Mouse (Mus musculus) stomach, embryonic 15.5 days (tissue): Measurements from ENCODE around the gene Dnajc7. TPM values are rescaled to one million over a fixed set of nuclear protein-coding genes. Genes with fewer than 3 reads are reported as not detected.
"Not testable (repeated sequence)": the region's sequence is repeated elsewhere in the genome, so short reads cannot be mapped to it uniquely, and the experiment has no call there.

ENCODE experiments used
- ATAC-seq: fragments of 200-750 bp; cut with Nextera tagmentation; 2 replicates; pipeline ENCODE4 v1.8.0; 2017; ENCODE audit warnings: low read depth, moderate number of reproducible peaks, moderate TSS enrichment; ENCODE audit not compliant: insufficient read depth, low FRiP score
- H3K27ac ChIP-seq: fragments of 300-500 bp; sonication (generic); 2 replicates; pipeline ENCODE4 v1.5.1; 2015; ENCODE audit warnings: mild to moderate bottlenecking, inconsistent platforms
- H3K27me3 ChIP-seq: fragments of 300-500 bp; sonication (generic); replicated peaks from 2 replicates; pipeline ENCODE4 v1.6.1; 2015; ENCODE audit warnings: inconsistent platforms
- H3K36me3 ChIP-seq: fragments of 300-500 bp; sonication (generic); 2 replicates; pipeline ENCODE4 v1.6.1; 2015; ENCODE audit warnings: inconsistent platforms
- H3K4me1 ChIP-seq: fragments of 300-500 bp; sonication (generic); 2 replicates; pipeline ENCODE4 v1.6.1; 2015; ENCODE audit warnings: inconsistent platforms
- H3K4me2 ChIP-seq: fragments of 300-500 bp; sonication (generic); 2 replicates; pipeline ENCODE4 v1.6.1; 2015; ENCODE audit warnings: mild to moderate bottlenecking, inconsistent platforms
- H3K4me3 ChIP-seq: fragments of 300-500 bp; sonication (generic); replicated peaks from 2 replicates; pipeline ENCODE4 v1.5.1; 2015; ENCODE audit warnings: inconsistent platforms
- H3K9ac ChIP-seq: fragments of 300-500 bp; sonication (generic); 2 replicates; pipeline ENCODE4 v1.6.1; 2015; ENCODE audit warnings: inconsistent platforms
- H3K9me3 ChIP-seq: fragments of 300-500 bp; sonication (generic); 2 replicates; pipeline ENCODE4 v1.6.1; 2016; ENCODE audit warnings: inconsistent platforms
- WGBS: fragments of 180-500 bp; shearing (Covaris S2); methylation state at CpG from one replicate; pipeline ENCODE4 v1.1.7; 2015; 5-methylcytosine and 5-hydroxymethylcytosine counted together
- polyA plus RNA-seq: library from polyadenylated mRNA; unstranded; fragments of >200 nt; fragmentation: Nextera tagmentation; extraction: Ambion mirVana; gene quantifications from 2 replicates; pipeline ENCODE4 v1.2.1, GENCODE M21; 2015

The Dnajc7 gene
- polyA plus RNA-seq, 1 experiment from 2014 or later: 213 TPM

GRCm38 (mm10) chr11:100540966-100541365, 79.0 kb downstream of the Dnajc7 start:
- Histone ChIP-seq H3K4me3 (no peak overlapping the region), H3K9me3 (no peaks in the 10 kb centered on the region), H3K4me1 (peaks cover 3% of the 10 kb centered on the region; the same call in 1 of the 2 replicates), H3K36me3 (no peaks in the 10 kb centered on the region), H3K4me2 (no peak overlapping the region), H3K27me3 (no peaks in the 10 kb centered on the region), H3K27ac (no peak overlapping the region), H3K9ac (no peak overlapping the region)
- 36% methylated on average over 6 of the region's 6 CpGs for WGBS
- no peak for ATAC-seq

- Histone ChIP-seq H3K9me3 (no peaks in the 10 kb centered on the region), H3K4me1 (no peaks in the 10 kb centered on the region), H3K4me2 (no peak overlapping the region), H3K27me3 (no peaks in the 10 kb centered on the region), H3K9ac (no peak overlapping the region), H3K36me3 (no peaks in the 10 kb centered on the region), H3K4me3 (no peak overlapping the region), H3K27ac (no peak overlapping the region)
- no peak for ATAC-seq
Measured at GRCm38 (mm10) chr11:100536466-100536865, 83.5 kb downstream of the Dnajc7 start.

GRCm38 (mm10) chr11:100535996-100536395, 84.0 kb downstream of the Dnajc7 start:
- Histone ChIP-seq H3K9ac (no peak overlapping the region), H3K4me1 (no peaks in the 10 kb centered on the region), H3K4me3 (no peak overlapping the region), H3K4me2 (no peak overlapping the region), H3K9me3 (no peaks in the 10 kb centered on the region), H3K36me3 (no peaks in the 10 kb centered on the region), H3K27ac (no peak overlapping the region), H3K27me3 (no peaks in the 10 kb centered on the region)
- ATAC-seq: no peak
- 74% methylated on average over 1 of the region's 1 CpGs for WGBS

GRCm38 (mm10) chr11:100534821-100535220, 85.1 kb downstream of the Dnajc7 start:
- not testable (repeated sequence) for H3K9me3 ChIP-seq, ATAC-seq, H3K27me3 ChIP-seq, H3K4me2 ChIP-seq, H3K4me3 ChIP-seq, H3K27ac ChIP-seq, H3K36me3 ChIP-seq, H3K4me1 ChIP-seq, H3K9ac ChIP-seq
- 87% methylated on average over 6 of the region's 6 CpGs for WGBS

GRCm38 (mm10) chr11:100534411-100534810, 85.6 kb downstream of the Dnajc7 start:
- H3K4me1 ChIP-seq, ATAC-seq, H3K27me3 ChIP-seq, H3K9me3 ChIP-seq, H3K9ac ChIP-seq, H3K36me3 ChIP-seq, H3K27ac ChIP-seq, H3K4me2 ChIP-seq, H3K4me3 ChIP-seq: not testable (repeated sequence)
- 79% methylated on average over 2 of the region's 2 CpGs for WGBS

- H3K27ac ChIP-seq: no peak overlapping the region
- H3K9me3 ChIP-seq: no peaks in the 10 kb centered on the region
- H3K27me3 ChIP-seq: no peaks in the 10 kb centered on the region
- H3K36me3 ChIP-seq: no peaks in the 10 kb centered on the region
- whole genome bisulfite sequencing: 81% methylated on average over 6 of the region's 6 CpGs
- H3K9ac ChIP-seq: no peak overlapping the region
- ATAC-seq: no peak
- no peak overlapping the region for H3K4me3 ChIP-seq
- H3K4me1 ChIP-seq: no peaks in the 10 kb centered on the region
- no peak overlapping the region for H3K4me2 ChIP-seq
Measured at GRCm38 (mm10) chr11:100533871-100534270, 86.1 kb downstream of the Dnajc7 start.

Other genes with a start within 250 kb of the Dnajc7 start
- 163 and 173 TPM in 2 replicates for gene Jup, start 222.4 kb downstream of the Dnajc7 start, polyA plus RNA-seq
- gene P3h4, start 205.3 kb downstream of the Dnajc7 start, polyA plus RNA-seq: 57.6 and 61.7 TPM in 2 replicates
- gene Fkbp10, start 204.5 kb downstream of the Dnajc7 start, polyA plus RNA-seq: 89.1 and 100 TPM in 2 replicates
- 108 TPM in 2 replicates for gene Nt5c3b, start 178.4 kb downstream of the Dnajc7 start, polyA plus RNA-seq
- gene Klhl10, start 178.3 kb downstream of the Dnajc7 start, polyA plus RNA-seq: 0.51 and 0.59 TPM in 2 replicates
- gene Klhl11, start 147.4 kb downstream of the Dnajc7 start, polyA plus RNA-seq: 7.4 and 8.1 TPM in 2 replicates
- gene Acly, start 92.2 kb downstream of the Dnajc7 start, polyA plus RNA-seq: 153 and 180 TPM in 2 replicates
- gene Ttc25, start 74.6 kb downstream of the Dnajc7 start, polyA plus RNA-seq: 0.24 and 0.37 TPM in 2 replicates
- gene Cnp, start 45.3 kb downstream of the Dnajc7 start, polyA plus RNA-seq: 35.3 and 42.7 TPM in 2 replicates
- gene Nkiras2, start 924 bp downstream of the Dnajc7 start, polyA plus RNA-seq: 57.3 and 57.6 TPM in 2 replicates
- 0.06 and 0.21 TPM in 2 replicates for gene Zfp385c, start 72.3 kb upstream of the Dnajc7 start, polyA plus RNA-seq
- 2.8 and 4.0 TPM in 2 replicates for gene Dhx58, start 84.1 kb upstream of the Dnajc7 start, polyA plus RNA-seq
- gene Kat2a, start 92.3 kb upstream of the Dnajc7 start, polyA plus RNA-seq: 47.3 and 50.6 TPM in 2 replicates
- not detected in 2 replicates for gene Hspb9, start 93.7 kb upstream of the Dnajc7 start, polyA plus RNA-seq
- gene Rab5c, start 118.0 kb upstream of the Dnajc7 start, polyA plus RNA-seq: 24.5 and 25.5 TPM in 2 replicates
- gene Kcnh4, start 139.8 kb upstream of the Dnajc7 start, polyA plus RNA-seq: 0.24 and 0.27 TPM in 2 replicates
- gene Hcrt, start 142.8 kb upstream of the Dnajc7 start, polyA plus RNA-seq: not detected in 2 replicates
- gene Ghdc, start 150.8 kb upstream of the Dnajc7 start, polyA plus RNA-seq: 5.5 and 7.3 TPM in 2 replicates
- 26.6 and 27.5 TPM in 2 replicates for gene Stat5b, start 230.6 kb upstream of the Dnajc7 start, polyA plus RNA-seq
- 8.5 and 9.5 TPM in 2 replicates for gene Stat5a, start 239.2 kb upstream of the Dnajc7 start, polyA plus RNA-seq